Mouse (Mus musculus) lung, postnatal 36 days (tissue): ENCODE data around the gene Ccdc191.

Experiments used
- DNase-seq: peaks from one replicate; pipeline ENCODE4 v3.0.0; 2022; ENCODE audit warnings: mixed read lengths

Gene Ccdc191

DNA sequence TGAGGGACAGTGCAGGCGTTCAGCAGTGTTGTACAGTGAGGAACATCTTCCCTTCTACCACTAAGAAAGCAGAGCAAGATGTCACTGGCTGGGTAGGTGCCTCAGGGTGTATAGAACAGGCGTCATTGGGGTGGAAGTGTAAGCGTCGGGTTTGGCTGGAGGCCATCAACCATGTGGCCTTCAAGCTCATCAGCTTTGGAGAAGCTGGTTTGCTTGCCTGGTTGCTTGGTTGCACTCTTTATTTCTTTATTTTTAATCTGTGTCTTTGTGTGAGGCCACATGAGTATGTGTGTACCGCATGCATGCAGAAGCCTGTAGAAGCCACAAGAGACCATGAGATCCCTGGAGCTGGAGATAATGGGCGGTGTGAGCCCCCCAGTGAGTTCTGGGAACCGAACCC is 42.7 kb downstream of the Ccdc191 start:
- no peak for DNase-seq

DNA sequence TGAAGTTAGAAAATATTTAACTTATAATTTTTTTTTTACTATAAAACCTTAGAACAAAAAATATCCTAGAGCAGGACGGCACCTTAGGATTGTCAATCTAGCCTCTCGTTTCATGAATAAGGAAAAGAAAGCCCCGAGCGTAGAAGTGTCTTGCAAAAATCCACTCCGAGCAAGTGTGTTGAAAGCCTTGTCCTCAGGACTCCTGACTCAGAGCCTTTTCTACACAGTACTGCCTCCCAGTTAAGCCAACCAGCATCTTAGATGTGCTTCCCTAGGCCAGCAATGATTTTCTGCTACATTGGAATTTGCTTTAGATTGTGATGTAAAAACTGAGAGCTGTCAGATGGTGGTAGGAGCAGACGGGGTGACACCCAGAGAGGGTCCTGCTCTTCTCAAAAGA is 43.4 kb downstream of the Ccdc191 start:
- peak; percentile 47 for DNase-seq

DNA sequence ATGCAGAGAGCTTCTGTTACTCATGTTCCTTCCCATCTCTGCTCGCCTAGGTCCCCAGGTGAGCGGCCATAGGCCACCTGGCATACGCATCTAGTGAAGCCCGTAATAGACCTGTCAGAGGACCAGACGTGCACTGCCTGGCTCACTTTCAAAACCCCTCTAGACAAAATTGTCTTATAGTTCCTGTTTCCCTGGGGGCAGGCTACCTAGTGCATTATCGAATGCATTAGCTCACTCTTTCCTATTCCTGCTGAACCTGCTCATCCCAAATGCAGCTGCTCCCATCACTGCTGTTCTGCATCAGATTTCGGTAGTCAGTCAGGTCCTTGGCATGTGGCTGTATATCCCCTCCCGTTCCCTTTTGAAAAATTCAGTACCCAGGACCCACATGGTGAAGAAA is 45.3 kb downstream of the Ccdc191 start:
- no peak for DNase-seq

DNA sequence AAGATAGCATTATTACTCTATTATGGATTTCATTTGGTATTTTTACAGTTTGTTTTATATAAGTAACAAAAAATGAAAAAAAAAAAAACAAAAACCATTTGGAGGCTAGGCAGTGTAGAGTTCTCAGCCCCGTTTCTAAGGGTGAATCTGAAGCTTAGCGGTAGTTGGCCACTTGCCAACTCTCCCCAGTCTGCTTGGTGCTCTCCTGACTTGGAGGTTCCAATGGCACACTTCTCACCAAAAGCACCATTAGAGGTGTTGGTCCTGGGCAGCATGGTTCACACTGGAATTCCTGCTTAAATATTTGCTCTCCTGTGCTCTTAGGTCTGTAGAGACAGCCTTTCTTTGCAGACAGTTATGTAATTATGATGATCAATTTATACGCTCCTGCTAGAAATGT is 45.8 kb downstream of the Ccdc191 start:
- DNase-seq, result no peak

DNA sequence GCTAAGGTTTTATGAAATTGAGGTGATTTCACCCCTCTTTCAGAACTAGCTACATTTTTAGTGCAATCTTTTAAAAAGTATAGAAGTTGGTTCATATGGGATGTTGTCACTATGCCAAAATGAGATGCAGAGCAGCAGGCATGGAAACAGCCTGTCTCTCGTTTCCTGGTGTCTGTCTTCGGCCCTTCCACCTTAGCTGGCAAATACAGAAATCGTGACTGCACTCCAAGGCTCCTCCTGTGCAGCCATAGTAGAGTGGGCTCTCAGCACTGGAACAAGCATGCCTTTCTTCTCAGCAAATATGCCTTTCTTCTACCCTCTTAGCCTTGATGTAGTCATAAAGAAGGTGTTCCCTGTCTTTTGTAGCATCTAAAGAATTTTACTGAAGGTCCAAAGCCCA is 46.3 kb downstream of the Ccdc191 start:
- no peak for DNase-seq

DNA sequence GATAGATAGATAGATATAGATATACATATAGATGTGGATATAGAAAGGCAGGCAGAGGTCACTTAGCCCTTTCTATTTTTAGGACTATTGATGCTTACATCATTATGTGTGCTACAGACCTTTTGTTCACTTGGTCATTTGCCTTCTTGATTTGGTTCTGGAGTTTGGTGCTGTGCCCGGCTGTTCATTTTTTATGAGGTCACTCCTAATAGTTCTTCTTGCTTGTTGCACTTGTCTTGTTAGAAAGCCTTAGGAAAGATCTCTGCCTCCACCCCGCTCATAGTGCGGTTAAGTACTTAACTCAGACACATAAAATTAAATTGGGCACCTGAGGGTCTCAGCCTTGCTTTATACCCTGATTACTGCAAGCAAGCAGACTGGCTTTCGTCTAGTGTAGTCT is 51.2 kb downstream of the Ccdc191 start:
- DNase-seq, result no peak

DNA sequence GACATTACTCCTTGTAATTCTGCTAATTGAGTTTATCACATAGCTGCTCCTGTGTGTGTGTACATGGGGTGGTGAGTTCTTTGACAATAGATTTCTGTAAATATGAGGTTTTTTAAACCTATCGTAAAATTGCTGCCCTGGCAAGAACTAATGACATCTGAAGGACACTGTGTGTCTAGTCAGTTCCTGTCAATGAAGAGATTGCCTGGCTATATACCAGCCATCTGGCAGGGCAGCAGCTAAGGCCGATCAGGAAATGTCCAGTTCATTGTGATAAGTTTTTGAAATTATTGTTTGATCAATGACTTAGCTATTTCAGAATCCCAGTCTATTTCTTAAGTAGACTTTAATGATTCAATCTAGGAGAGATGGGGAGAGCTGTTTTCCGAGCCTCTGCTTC is 55.8 kb downstream of the Ccdc191 start:
- no peak for DNase-seq

DNA sequence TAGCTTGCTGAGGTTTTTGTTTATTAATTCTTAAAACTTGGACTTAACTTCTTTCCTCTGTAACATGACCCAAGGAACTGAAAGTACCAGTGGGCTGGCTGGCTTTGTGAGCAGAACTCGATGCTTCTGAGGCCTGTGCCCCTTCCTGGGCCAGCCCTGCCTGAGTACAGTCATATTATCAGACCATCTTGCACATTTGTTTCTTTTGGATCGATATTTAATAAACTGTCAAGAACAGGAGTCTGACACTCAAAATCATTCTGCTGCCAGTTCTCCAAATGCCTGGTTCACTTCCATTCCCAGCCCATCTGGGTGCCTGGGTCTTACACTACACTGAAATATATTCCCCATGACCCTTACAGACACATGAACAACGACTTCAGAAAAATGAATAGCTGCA is 56.3 kb downstream of the Ccdc191 start:
- peak; percentile 34 for DNase-seq

DNA sequence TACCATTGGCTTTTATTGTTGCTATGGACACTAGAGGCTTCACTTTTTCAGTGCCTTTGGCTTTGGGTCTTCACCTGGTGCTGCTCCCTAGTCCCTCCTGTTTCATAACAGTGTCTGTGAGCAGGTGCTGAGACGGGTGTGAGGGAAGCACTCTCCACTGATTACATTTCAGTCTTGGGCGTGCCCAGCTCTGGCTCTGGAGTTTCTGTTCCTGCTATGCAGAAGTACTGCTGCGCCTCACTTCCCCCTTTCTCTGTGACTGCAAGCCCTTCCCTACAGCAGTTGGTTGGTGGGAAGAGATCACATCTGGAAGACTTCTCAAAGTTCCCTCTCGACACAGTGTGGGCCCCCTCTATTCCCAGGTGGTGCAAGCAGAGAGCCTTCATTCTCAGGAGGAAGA is 62.0 kb downstream of the Ccdc191 start:
- peak; percentile 75 for DNase-seq

DNA sequence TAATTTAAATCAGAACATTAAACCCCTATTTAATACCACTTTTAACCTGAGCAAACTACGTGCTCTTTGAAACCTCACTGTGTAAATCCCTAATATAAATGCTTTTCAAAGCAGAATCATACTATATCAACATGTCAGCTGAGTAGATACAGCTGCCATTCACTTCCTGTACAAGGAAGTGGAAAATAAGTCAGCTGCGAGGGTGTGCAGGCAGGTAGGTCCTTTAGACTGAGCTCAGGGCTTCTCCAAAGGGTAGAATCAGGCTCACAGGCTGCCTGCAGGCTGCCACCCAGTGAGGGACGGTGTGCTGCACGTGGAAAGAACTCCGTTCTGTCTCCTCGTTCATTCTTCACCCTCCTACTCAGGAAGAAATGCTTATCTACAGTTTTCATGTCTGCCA is 65.3 kb downstream of the Ccdc191 start:
- no peak for DNase-seq

DNA sequence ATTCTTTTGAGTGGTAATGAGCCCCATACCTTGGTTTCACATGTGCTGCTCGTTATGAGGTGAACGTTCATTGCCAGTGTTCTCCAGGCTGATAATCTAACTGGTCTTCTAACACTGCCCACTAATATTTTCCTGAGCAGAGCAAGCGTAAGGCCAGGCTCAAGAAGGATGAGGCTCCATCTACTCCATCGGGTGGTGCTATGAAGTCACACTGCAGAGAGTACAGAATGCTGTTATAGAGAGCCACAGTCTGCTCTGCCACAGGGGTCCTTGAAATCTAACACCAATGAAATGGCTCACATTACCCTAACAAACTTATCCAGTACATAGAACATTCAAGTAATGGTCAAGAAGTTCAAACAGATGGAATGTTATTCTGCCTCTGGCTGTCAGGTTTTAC is 68.4 kb downstream of the Ccdc191 start:
- DNase-seq, result no peak

DNA sequence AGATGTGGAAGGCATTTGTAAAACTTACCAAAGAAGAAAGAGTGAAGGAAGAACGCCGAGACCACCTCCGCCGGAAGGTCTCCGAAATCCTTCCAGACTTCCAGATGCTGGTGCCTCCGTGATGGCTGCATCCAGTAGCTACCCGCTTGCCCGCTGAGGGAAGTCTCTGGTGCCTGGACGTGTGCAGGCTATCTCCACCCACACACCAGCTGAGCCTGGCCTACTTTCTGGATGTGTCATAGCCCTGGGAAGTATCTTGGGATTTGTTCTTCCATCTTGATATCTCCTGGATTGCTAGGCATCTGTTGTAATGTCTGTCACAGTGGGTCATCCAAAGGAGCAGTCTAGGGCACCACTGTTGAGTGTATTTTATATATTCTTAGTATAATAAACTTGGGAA is 73.7 kb downstream of the Ccdc191 start:
- no peak for DNase-seq

DNA sequence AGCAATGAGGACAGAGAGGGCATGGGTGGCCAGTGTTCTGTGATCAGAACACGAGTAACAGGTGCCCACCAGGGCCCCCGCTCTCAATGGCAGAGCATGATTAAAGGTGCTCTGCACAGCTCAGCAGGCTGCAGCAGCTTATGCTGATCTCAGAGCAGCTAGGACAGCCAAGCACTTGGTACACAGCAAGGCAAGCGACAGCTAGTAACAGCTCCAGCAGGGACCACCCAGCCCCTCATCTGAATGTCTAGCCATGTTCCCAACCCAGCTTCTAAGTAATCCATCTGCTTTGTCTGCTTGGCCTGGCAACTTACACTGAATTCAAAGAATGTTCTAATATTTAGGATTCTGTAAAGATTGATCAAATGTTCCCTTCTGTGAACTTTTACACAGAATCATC is 74.2 kb downstream of the Ccdc191 start:
- no peak for DNase-seq

DNA sequence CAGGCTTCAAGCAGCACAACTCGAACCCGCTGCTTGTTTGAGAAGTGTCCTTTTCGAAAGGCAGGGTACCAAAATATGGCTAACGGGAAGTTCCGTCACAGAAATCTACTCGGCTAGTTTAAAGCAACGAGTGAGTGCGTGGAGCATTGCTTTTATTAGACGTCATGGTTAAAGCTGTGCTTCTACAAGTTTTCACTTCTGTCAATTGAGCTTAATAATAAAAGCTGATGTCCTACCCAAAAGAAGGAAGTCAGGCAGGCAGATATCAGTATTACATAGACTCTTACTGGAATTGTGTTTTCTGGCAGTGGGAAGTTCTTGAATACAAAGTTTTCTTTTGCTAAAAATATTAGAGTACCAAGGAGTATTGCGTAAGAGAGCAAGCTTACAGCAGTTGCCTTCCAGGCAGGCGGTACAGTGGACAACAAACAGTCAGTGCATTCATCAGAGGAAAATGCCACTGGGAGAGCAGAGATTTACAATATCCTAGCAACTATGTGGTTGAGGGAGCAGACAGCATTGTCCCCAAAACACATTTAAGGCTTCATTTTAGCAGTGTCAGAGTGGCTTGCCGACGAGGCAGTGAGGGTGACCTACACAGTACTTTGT is 76.3 kb downstream of the Ccdc191 start:
- DNase-seq, result peak; percentile 35

DNA sequence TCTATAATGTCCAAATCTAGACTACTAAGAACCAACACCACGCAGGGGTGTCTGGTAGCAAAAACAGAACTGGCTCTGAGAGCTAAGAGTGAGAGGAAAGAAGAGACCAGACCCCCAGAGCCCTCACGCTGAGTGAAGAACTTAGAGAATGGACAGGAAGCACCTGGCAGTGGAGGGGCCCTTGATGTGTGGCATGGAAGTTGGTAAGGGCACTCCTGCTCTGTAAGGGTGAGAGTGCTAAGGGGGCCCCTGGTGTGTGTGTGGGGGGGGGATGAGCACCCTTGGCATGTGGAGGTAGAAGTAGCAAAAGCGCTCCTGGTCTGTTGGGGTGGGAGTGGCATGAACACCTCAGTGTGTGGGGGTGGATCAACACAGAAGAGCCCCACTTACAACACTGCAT is 80.8 kb downstream of the Ccdc191 start:
- no peak for DNase-seq

DNA sequence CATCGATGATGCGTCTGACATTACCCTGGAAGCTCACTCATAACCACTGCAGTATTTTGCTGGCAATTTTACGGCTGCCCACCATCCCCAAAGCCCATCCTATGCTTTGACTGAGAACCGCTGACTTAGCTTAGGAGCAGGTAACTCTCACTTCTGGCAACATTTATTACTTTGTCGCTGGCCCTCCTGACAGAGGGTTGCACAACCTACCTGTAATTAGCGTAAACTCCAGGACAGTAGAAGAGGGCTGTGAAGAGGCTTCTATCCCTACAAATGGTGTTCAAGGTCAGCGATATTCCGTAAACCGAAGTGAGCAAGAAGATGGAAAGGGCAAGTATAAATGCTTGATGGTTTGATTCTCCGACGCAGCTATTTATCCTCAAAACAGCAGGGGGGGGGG is 81.6 kb downstream of the Ccdc191 start:
- no peak for DNase-seq

DNA sequence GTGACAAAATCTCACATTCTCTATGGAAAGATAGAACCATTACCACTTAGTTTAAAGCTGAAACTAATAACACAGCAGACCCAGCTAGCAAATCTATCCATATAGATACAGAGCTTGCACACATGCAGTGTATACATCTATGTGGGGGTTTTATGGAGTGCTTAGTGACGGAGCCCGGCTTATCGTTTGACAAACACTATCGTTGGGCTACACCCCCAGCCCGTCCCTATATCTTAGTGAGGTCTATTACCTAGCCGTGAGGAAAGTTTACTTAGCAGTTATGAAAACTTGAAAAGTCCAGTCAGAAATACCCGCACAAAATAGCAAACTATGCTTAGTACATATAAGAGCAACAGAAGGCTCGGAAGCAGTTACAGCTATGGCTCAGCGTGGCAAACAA is 82.1 kb downstream of the Ccdc191 start:
- no peak for DNase-seq

DNA sequence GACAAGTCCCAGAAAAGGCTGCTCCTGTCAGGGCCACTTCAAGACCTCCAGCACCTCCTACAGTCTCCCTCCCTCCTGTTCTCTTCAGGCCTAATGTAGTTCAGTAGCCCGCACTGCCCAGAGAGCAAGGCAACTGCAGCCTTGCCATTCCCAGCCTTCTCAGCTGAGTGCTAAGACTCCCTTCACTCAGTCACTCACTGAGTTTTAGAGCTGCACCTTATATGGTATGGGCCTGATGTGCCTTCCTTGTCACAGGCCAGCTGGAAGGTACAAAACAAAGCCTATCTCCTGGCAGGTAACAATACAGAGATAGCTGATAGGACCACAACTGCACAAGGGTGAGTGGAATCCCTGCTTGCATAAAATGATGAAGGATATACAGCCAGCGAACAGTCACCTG is 82.8 kb downstream of the Ccdc191 start:
- DNase-seq, result no peak

DNA sequence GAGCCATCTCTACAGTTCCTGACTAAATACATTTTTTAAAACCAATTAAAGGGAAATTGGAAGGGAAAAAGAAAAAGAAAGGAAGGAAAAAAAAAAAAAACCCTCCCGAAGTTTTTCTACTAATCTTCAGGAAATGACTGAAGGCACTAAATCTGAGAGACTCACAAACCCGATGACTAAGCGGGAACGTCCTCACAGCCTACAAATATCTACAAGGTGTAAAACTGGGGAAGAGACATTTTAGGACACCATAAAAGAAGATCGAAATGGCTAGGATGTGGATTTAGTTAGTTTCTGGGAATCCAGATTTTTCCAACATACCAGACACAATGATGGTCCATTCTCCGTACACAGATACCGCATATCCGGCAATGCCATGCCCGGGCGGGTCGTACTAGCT is 83.5 kb downstream of the Ccdc191 start:
- DNase-seq, result no peak

DNA sequence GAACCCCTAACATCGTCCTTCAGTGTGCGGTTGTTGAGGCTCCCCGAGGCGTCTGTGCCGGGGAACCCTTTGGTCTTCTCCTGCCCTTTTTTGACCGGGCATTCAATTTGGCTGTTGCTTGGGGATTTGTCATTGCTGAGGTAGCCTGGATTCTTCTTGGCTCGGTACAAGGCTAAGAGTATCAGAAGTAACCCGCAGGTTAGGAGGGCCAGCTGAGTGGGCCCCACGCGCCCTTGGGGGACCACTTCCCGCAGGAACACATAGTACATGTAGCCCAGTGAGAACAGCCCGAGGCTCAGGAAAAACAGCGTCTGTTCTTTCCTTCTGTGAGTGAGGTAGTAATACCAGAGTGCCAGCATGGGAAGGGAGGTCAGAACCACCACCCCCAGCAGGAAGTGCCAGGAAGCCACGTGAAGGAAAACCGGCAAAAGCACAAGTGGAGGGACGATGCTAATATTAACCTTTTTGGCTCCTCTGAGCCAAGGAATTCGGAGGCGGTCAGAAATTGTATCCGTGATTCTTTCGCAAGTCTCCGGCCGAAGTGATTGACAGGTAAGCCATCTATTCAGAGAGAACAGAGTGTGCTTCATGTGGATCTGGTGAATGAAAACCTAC is 84.1 kb downstream of the Ccdc191 start:
- no peak for DNase-seq

DNA sequence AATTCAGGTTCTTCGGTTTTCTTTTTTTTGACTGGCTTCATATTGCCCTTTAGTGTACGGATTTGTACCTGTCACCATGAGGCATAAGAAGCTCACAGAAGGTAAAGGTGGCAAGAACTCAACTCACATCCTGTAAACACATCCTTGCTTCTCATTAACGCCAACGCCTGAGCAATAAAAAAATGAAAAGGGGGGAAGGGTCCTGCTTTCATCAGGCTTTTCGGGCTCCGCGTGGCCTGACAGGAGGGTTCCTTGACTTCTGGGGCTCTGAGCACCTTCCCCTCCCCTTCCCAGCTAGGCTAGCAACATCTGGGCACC is 89.4 kb downstream of the Ccdc191 start:
- no peak for DNase-seq

DNA sequence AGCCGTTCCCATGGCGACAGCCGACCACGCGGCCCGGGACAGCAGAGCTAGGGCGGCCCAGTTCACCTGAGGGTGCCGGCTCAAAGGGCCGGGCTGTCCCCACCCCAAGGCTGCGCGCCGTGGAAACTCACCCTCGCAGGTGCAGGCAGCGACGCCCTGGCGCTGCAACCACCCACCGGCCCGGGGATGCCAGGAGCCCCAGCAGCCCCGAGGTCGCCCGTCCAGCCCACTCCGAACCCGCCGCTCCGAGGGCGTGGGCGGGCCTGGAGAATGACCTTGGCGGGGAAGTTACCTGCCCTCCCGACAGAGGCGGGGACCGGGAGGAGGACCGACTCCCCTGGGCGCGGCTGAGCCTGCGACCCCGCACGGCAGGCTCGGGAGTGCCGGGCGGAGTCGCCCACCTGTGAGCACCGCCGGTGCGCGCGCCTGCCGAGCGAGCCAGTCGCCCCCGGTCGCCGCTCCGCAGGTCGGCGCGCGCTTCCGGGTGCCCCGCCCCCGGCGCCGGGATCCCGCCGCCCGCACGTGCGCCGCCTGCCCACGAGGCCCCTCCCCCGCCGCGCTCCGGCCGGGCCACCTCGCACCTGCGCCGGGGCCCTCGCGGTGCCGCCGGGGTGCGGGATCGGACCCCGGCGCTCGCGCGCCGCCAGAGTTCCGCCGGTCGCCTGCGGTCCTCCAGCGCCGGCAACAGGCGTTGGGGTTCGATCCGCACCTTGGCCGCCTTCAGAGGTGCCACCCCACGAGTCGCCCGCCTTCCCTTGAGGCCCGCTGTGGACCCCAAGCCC is 89.9 kb downstream of the Ccdc191 start, which contains the start of gene Zdhhc23:
Gene Zdhhc23, minus strand, starts transcription at position 464 of the 782 bp plus-strand sequence.
- peak; percentile 48 for DNase-seq

DNA sequence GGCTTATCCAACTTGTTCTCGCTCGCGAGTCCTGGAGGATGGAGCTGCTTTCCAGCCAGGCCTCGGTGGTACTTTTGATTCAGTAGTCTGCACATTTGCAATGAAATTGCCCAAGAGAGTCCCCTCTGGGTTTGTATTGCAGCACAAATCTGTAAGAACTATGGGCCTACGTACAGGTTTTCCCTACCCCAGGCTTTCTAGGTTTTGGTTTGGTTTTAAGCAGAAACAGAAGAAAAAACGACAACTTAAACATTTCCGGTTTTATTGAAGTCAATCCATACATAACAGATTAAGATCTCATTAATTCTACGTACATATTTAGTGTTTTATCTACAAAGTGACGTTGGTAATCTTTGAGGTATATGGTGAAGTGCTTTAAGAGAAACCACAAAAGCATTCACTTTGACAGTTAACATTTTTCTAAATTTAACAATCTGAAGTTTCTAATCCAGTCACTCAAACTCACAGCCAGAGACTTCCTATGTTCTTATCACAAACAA is 90.6 kb downstream of the Ccdc191 start:
- DNase-seq, result no peak

DNA sequence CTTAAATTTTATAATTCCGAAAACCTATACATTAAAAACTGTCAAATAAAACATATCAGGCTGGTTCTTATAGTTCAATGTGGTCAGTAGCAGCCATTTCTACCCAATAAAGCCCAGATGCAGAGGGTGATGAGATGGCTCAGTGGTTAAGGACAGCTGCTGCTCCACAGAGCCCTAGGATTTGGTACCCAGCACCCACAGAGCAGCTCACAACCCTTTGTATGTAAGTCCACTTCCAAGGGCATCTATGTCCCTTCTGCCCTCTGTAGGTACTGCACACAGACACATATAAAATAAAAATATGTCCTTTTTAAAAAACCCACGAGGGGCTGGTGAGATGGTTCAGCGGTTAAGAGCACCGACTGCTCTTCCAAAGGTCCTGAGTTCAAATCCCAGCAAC is 96.7 kb downstream of the Ccdc191 start:
- no peak for DNase-seq
